Mouse (Mus musculus): ENCODE data around the gene Cdc25b. TPM values are rescaled to one million over a fixed set of nuclear protein-coding genes. Genes with fewer than 3 reads are reported as not detected.

Gene Cdc25b
- total and polyA plus RNA-seq, 3 experiments, result 11.6 to 24.0 (median 21.3) TPM

GRCm38 (mm10) chr2:131179990-131180587 is 6.7 kb upstream of the Cdc25b start, which contains the start of gene Cenpb:
Gene Cenpb (minus strand): TSS chr2:131180067.
- TF ChIP-seq CHD2 (IDR thresholded peaks at IDR 0.05; ENCODE audit: low read length), result peak; percentile 82
- TF ChIP-seq RAD21 (IDR thresholded peaks at IDR 0.05; ENCODE audit: low read depth, low read length), result peak; percentile 45
- TF ChIP-seq POLR2AphosphoS2 (IDR thresholded peaks at IDR 0.05; ENCODE audit: low read depth, low read length), result no peak
- TF ChIP-seq ZNF384 (IDR thresholded peaks at IDR 0.05; ENCODE audit: low read depth, low read length), result no peak
- peak; percentile 4; the same call in 1 of the 2 replicates for TF ChIP-seq TCF12 (IDR thresholded peaks at IDR 0.05; ENCODE audit: low read depth, low read length)
- no peak for TF ChIP-seq NELFE (IDR thresholded peaks at IDR 0.05; ENCODE audit: low read depth, low read length)
- peak; percentile 27 to 66; a peak in 2 of 4 replicates for TF ChIP-seq CTCF (conservative IDR thresholded peaks at IDR 0.05 in 1 of 2, IDR thresholded peaks at IDR 0.05 in 1 of 2; ENCODE audit: low read depth in 2 of 2, low read length in 2 of 2)
- TF ChIP-seq CHD1 (IDR thresholded peaks at IDR 0.05; ENCODE audit: low read depth, low read length), result no peak
- no peak for TF ChIP-seq JUND (conservative IDR thresholded peaks at IDR 0.05; ENCODE audit: low read depth, low read length)
- no peak for TF ChIP-seq TBP (conservative IDR thresholded peaks at IDR 0.05; ENCODE audit: low read depth, low read length)
- no peak for TF ChIP-seq PAX5 (IDR thresholded peaks at IDR 0.05; ENCODE audit: low read length)
- no peak for TF ChIP-seq ETS1 (conservative IDR thresholded peaks at IDR 0.05; ENCODE audit: low read depth, low read length)
- TF ChIP-seq BHLHE40 (IDR thresholded peaks at IDR 0.05; ENCODE audit: low read depth, low read length), result no peak
- no peak for TF ChIP-seq SIN3A (IDR thresholded peaks at IDR 0.05; ENCODE audit: low read length)
- TF ChIP-seq IRF4 (IDR thresholded peaks at IDR 0.05; ENCODE audit: low read depth, low read length), result no peak
- TF ChIP-seq ZMIZ1 (IDR thresholded peaks at IDR 0.05; ENCODE audit: low read depth, low read length), result no peak
- TF ChIP-seq MAX (IDR thresholded peaks at IDR 0.05; ENCODE audit: low read length), result peak; percentile 57; the same call in 1 of the 2 replicates
- no peak for TF ChIP-seq JUN (IDR thresholded peaks at IDR 0.05; ENCODE audit: insufficient read depth, low read depth, low read length)
- TF ChIP-seq HCFC1 (IDR thresholded peaks at IDR 0.05; ENCODE audit: low read depth, low read length), result no peak
- TF ChIP-seq NRF1 (IDR thresholded peaks at IDR 0.05; ENCODE audit: low read depth, low read length), result no peak; the same call in none of the 2 replicates
- TF ChIP-seq UBTF (IDR thresholded peaks at IDR 0.05; ENCODE audit: low read depth, low read length), result no peak
- TF ChIP-seq SMC3 (IDR thresholded peaks at IDR 0.05; ENCODE audit: low read depth, low read length), result peak; percentile 14
- TF ChIP-seq POLR2A (IDR thresholded peaks at IDR 0.05; ENCODE audit: low read depth, low read length), result peak; percentile 45; the same call in 1 of the 2 replicates
- TF ChIP-seq EP300 (IDR thresholded peaks at IDR 0.05; ENCODE audit: low read length), result no peak
- no peak for TF ChIP-seq MYC (IDR thresholded peaks at IDR 0.05; ENCODE audit: low read depth, low read length)
- TF ChIP-seq ZKSCAN1 (IDR thresholded peaks at IDR 0.05; ENCODE audit: borderline replicate concordance, low read depth, low read length), result no peak
- TF ChIP-seq ZC3H11A (IDR thresholded peaks at IDR 0.05; ENCODE audit: low read depth, low read length), result no peak

More at GRCm38 (mm10) chr2:131179990-131180587, 6.7 kb upstream of the Cdc25b start, which contains the start of gene Cenpb:
- no peaks in the 10 kb centered on the region for H3K9me3 ChIP-seq (replicated peaks; ENCODE audit: low read length)
- H3K4me1 ChIP-seq (ENCODE audit: control insufficient read depth in 1 of 2, insufficient read depth in 2 of 2), result peaks cover 14 to 25% of the 10 kb centered on the region in 2 experiments
- H3K27me3 ChIP-seq (replicated peaks), result no peaks in the 10 kb centered on the region
- H3K36me3 ChIP-seq (replicated peaks in 1 of 2; ENCODE audit: control insufficient read depth in 1 of 2, insufficient read depth in 1 of 2, low read length in 1 of 2), result peaks cover 0 to 24% of the 10 kb centered on the region in 2 experiments
- H3K27ac ChIP-seq (ENCODE audit: insufficient read depth, low read depth), result peak within 1 kb of the TSS; percentile 28
- in situ Hi-C loops (cut with MboI; ENCODE audit: low pct_ligation_motif_present, low pct_unique_long_range_greater_than_20kb, low sequenced_read_pairs) (no loop called here), dilution Hi-C loops (cut with MboI; ENCODE audit: extremely low pct_ligation_motif_present, extremely low pct_unique_long_range_greater_than_20kb, low sequenced_read_pairs) (no loop called here)
- H3K79me2 ChIP-seq (replicated peaks; ENCODE audit: control insufficient read depth, extremely low read depth, insufficient read depth, poor library complexity, severe bottlenecking), result no peaks in the 10 kb centered on the region
- peak within 1 kb of the TSS; percentile 57 to 96 (median 69) for H3K4me3 ChIP-seq (replicated peaks in 1 of 3; ENCODE audit: low read depth in 2 of 3, low read length in 2 of 3, poor library complexity in 1 of 3)
- H3K9ac ChIP-seq (ENCODE audit: insufficient read depth, low read depth), result peak within 1 kb of the TSS; percentile 89
- peak within 1 kb of the TSS; percentile 78 for H3K4me2 ChIP-seq (ENCODE audit: insufficient read depth, low read depth, poor library complexity, severe bottlenecking)
- peak; percentile 59 for DNase-seq (ENCODE audit: extremely low read depth)
